Mouse (Mus musculus) embryonic fibroblast, embryonic 13.5 days (primary cell): ENCODE measurements around the gene Plb1.

Experiments
- CTCF ChIP-seq: IDR thresholded peaks from 2 replicates; pipeline ENCODE4 v1.5.1; 2011; ENCODE audit warnings: mild to moderate bottlenecking, control low read depth, low read length, moderate library complexity, borderline replicate concordance; ENCODE audit not compliant: insufficient read depth
- POLR2A ChIP-seq: IDR thresholded peaks from 2 replicates; pipeline ENCODE4 v1.6.1; 2011; ENCODE audit warnings: low read depth, mild to moderate bottlenecking, control low read depth, low read length, moderate library complexity

- no peak for TF ChIP-seq CTCF
- no peak for TF ChIP-seq POLR2A
Observed at GRCm38 (mm10) chr5:32262534-32262933, 30.0 kb downstream of the Plb1 start.
